Comparison of ENCODE assay signal across 11 mouse cellular contexts in genomic region chr14:62937675-62938074, GRCm38 (mm10). TPM values are rescaled to one million over a fixed set of nuclear protein-coding genes. Genes with fewer than 3 reads are reported as not detected.
DNase-seq lines count a peak whose midpoint lies in the region; ATAC-seq and TF ChIP-seq lines count a peak whose summit lies in the region.
"Had no signal": no experiment of that assay in that cellular context is flagged by ENCODE, and none has a peak within 500 bp of the region (broad histone marks: within the 10 kb centered on the region; RNA-seq: fewer than 3 reads in every experiment).

No protein-coding gene starts in this region.

- DNase-seq in hindbrain, embryonic 11.5 days (ENCODE audit: low spot score): peak; percentile 31
- DNase-seq in lung, adult 2 months: no peak
- no peak for DNase-seq in lung, postnatal 25 days (ENCODE audit: low spot score)
- peak; percentile 35 for DNase-seq in adrenal gland, adult 8-10 months
- DNase-seq in lung, postnatal 10 days: peak; percentile 27
- DNase-seq in MN1 (ENCODE audit: low spot score): no peak
- DNase-seq in spleen, adult 12 weeks (ENCODE audit: low spot score): no peak

- H3K27ac ChIP-seq in hindbrain, embryonic 11.5 days (ENCODE audit: low read depth, low read length): no peak overlapping the region
- no peak overlapping the region for H3K27ac ChIP-seq in hindbrain, embryonic 13.5 days

- H3K36me3 ChIP-seq in hindbrain, embryonic 11.5 days (ENCODE audit: control insufficient read depth, insufficient read depth, low read length): 0 out of 2 replicates have a peak, but pooled peaks cover 3% of the 10 kb centered on the region
- peaks cover 32% of the 10 kb centered on the region for H3K36me3 ChIP-seq in hindbrain, embryonic 13.5 days

- WGBS in hindbrain, embryonic 11.5 days: 49% methylated on average over 5 of the region's 5 CpGs
- WGBS in hindbrain, embryonic 13.5 days: 30% methylated on average over 5 of the region's 5 CpGs
- WGBS in lung, adult 2 months: 75% methylated on average over 5 of the region's 5 CpGs

- no peaks in the 10 kb centered on the region for H3K27me3 ChIP-seq in hindbrain, embryonic 11.5 days (ENCODE audit: control insufficient read depth, insufficient read depth, low read length)
- H3K27me3 ChIP-seq in hindbrain, embryonic 13.5 days: no peaks in the 10 kb centered on the region

- no peak overlapping the region for H3K9ac ChIP-seq in hindbrain, embryonic 11.5 days (ENCODE audit: low read depth, low read length)
- no peak overlapping the region for H3K9ac ChIP-seq in hindbrain, embryonic 13.5 days

- no peak for ATAC-seq in hindbrain, embryonic 11.5 days (ENCODE audit: low FRiP score)
- no peak for ATAC-seq in hindbrain, embryonic 13.5 days (ENCODE audit: low FRiP score)

- H3K4me3 ChIP-seq in hindbrain, embryonic 11.5 days (ENCODE audit: low read depth, low read length): no peak overlapping the region
- H3K4me3 ChIP-seq in hindbrain, embryonic 13.5 days: no peak overlapping the region
- no peak overlapping the region for H3K4me3 ChIP-seq in lung, adult 2 months (replicated peaks; ENCODE audit: extremely low read depth, low read depth, low read length)

- H3K4me1 ChIP-seq in hindbrain, embryonic 11.5 days (replicated peaks; ENCODE audit: control insufficient read depth, insufficient read depth, low read length): no peaks in the 10 kb centered on the region
- 0 out of 2 replicates have a peak, but pooled peaks cover 3% of the 10 kb centered on the region for H3K4me1 ChIP-seq in hindbrain, embryonic 13.5 days (replicated peaks)
- 0 out of 2 replicates have a peak, but pooled peaks cover 7% of the 10 kb centered on the region for H3K4me1 ChIP-seq in lung, adult 2 months (ENCODE audit: control insufficient read depth, insufficient read depth, low read length)

- no peak for TF ChIP-seq POLR2A in lung, adult 2 months (IDR thresholded peaks at IDR 0.05; ENCODE audit: borderline replicate concordance, extremely low read depth, low read depth, low read length)

- 0 out of 2 replicates have a peak, but pooled peaks have one; percentile 3 for TF ChIP-seq CTCF in lung, adult 2 months (IDR thresholded peaks at IDR 0.05; ENCODE audit: insufficient read depth, low read length)

- H3K4me2 ChIP-seq in hindbrain, embryonic 11.5 days (replicated peaks; ENCODE audit: low read depth, low read length): no peak overlapping the region
- no peak overlapping the region for H3K4me2 ChIP-seq in hindbrain, embryonic 13.5 days

- H3K9me3 ChIP-seq in hindbrain, embryonic 11.5 days (ENCODE audit: control insufficient read depth, low read length): no peaks in the 10 kb centered on the region
- H3K9me3 ChIP-seq in hindbrain, embryonic 13.5 days: no peaks in the 10 kb centered on the region

RNA-seq across cellular contexts. Expression of gene Defb48, which starts 46.6 kb away (rescaled TPM):
- polyA plus RNA-seq in hindbrain, embryonic 11.5 days (2014; fragmentation: Nextera tagmentation; extraction: Ambion mirVana): not detected in 2 replicates
- not detected in 2 replicates for polyA plus RNA-seq in hindbrain, embryonic 13.5 days (2015; fragmentation: Nextera tagmentation; extraction: Ambion mirVana)
- polyA plus RNA-seq in lung, adult 2 months (2012; rRNA removed): not detected in 2 replicates
- total RNA-seq in adrenal gland, adult 8-10 months (2022): not detected
- total RNA-seq: heart, postnatal 10 days; left cerebral cortex, postnatal 25 days had no signal
- polyA plus RNA-seq: spleen, adult 2 months had no signal

Comparison
In these comparisons a context has a peak if more than half of its experiments do, and no peak if none do; other contexts are left out.
1. DNase-seq: peak in hindbrain, embryonic 11.5 days (single experiment), adrenal gland, adult 8-10 months (single experiment) and lung, postnatal 10 days (single experiment); none in lung, adult 2 months (single experiment), lung, postnatal 25 days (single experiment), MN1 (single experiment) and spleen, adult 12 weeks (single experiment).